Mouse (Mus musculus): Measurements from ENCODE around the gene Kmt2d.
A peak's percentile ranks its signal among the peaks of the same experiment; 100 is the strongest.

- TF ChIP-seq CTCF (IDR thresholded peaks at IDR 0.05; ENCODE audit: control insufficient read depth, insufficient read depth, low read length), result peak; percentile 81
- TF ChIP-seq POLR2A (IDR thresholded peaks at IDR 0.05; ENCODE audit: borderline replicate concordance, control insufficient read depth, low read depth, low read length), result no peak
Measured at GRCm38 (mm10) chr15:98799396-98799795, 71.6 kb downstream of the Kmt2d start.
